ENCODE assay signal across 21 mouse cellular contexts in the genomic region with DNA sequence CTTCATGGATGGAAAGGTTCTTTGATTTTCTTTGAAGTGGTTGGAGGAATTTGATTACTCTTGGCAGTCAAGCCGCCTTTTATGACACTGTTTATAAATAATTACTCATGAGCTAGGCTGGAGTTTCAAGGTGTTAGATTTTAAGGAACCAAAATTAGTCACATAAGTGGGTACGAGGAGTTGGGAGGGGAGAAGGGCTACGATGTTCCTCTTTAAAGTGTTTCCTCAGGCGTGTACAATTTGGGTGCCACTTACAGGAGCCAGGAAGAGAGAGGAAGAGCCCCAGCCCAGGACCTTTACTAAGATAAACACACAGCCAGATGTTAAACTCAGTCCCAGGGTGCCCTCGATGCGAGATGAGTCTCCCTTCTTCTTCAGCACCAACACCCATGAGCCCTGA. TPM values are rescaled to one million over a fixed set of nuclear protein-coding genes. Genes with fewer than 3 reads are reported as not detected.
A peak's percentile ranks its signal among the peaks of the same experiment; 100 is the strongest.
DNase-seq lines count a peak whose midpoint lies in the region; ATAC-seq and TF ChIP-seq lines count a peak whose summit lies in the region.
"Had no signal": no experiment of that assay in that cellular context is flagged by ENCODE, and none has a peak within 500 bp of the region (broad histone marks: within the 10 kb centered on the region; RNA-seq: fewer than 3 reads in every experiment).

No protein-coding gene starts in this region.

- H3K27me3 ChIP-seq in G1E (ENCODE audit: insufficient read depth, low read length) (no peaks in the 10 kb centered on the region; the same call in 1 of the 2 replicates), MEL (ENCODE audit: control insufficient read depth in 1 of 2, insufficient read depth in 2 of 2, low read length in 2 of 2) (no peaks in the 10 kb centered on the region)
- H3K27me3 ChIP-seq in forebrain, postnatal 0 days (ENCODE audit: insufficient read depth, low read length): no peaks in the 10 kb centered on the region
- H3K27me3 ChIP-seq in stomach, postnatal 0 days (ENCODE audit: control insufficient read depth, insufficient read depth, low read length): no peaks in the 10 kb centered on the region

- H3K27ac ChIP-seq in MEL (ENCODE audit: control insufficient read depth, low read depth, low read length): peak overlapping the region; percentile 72
- H3K27ac ChIP-seq in forebrain, postnatal 0 days (ENCODE audit: low read depth, low read length): no peak overlapping the region
- H3K27ac ChIP-seq in stomach, postnatal 0 days (replicated peaks): no peak overlapping the region
- H3K27ac ChIP-seq: embryonic facial prominence, embryonic 10.5 days; forebrain, embryonic 13.5 days; hindbrain, embryonic 10.5 days; hindbrain, embryonic 14.5 days had no signal

- no peaks in the 10 kb centered on the region for H3K79me2 ChIP-seq in MEL (ENCODE audit: control insufficient read depth, insufficient read depth, low read length, poor library complexity)

- TF ChIP-seq EP300 in MEL (IDR thresholded peaks at IDR 0.05; ENCODE audit: low read depth in 1 of 2, low read length in 2 of 2): no peak
- no peak for TF ChIP-seq EP300 in stomach, postnatal 0 days (optimal IDR thresholded peaks at IDR 0.05)

- 71% methylated on average over 6 of the region's 6 CpGs for WGBS in forebrain, postnatal 0 days
- 27% methylated on average over 6 of the region's 6 CpGs for WGBS in stomach, postnatal 0 days

- DNase-seq in G1E (ENCODE audit: low spot score) (peak; percentile 43), MEL (ENCODE audit: low read depth, low spot score) (peak; percentile 69)
- DNase-seq in forebrain, postnatal 0 days: no peak
- no peak for DNase-seq in stomach, postnatal 0 days (ENCODE audit: low spot score)
- DNase-seq: adrenal gland, postnatal 14 days; cerebellum, adult 18-20 months; cerebellum, adult 9-11 months; cerebellum, postnatal 36 days; gastrocnemius, postnatal 14 days had no signal

- H3K4me1 ChIP-seq in G1E (ENCODE audit: insufficient read depth, low read depth, low read length) (peaks cover 75% of the 10 kb centered on the region), MEL (ENCODE audit: control insufficient read depth in 1 of 2, insufficient read depth in 2 of 2, low read length in 2 of 2) (peaks cover 11 to 39% of the 10 kb centered on the region in 2 experiments)
- no peaks in the 10 kb centered on the region for H3K4me1 ChIP-seq in forebrain, postnatal 0 days (ENCODE audit: insufficient read depth)
- no peaks in the 10 kb centered on the region for H3K4me1 ChIP-seq in stomach, postnatal 0 days (replicated peaks; ENCODE audit: control insufficient read depth, insufficient read depth)
- H3K4me1 ChIP-seq: heart, embryonic 12.5 days had no signal

- TF ChIP-seq CTCF in G1E (IDR thresholded peaks at IDR 0.05; ENCODE audit: low read depth, low read length) (no peak), MEL (IDR thresholded peaks at IDR 0.05 in 2 of 3, conservative IDR thresholded peaks at IDR 0.05 in 1 of 3; ENCODE audit: control insufficient read depth in 1 of 3, insufficient read depth in 1 of 3, low read depth in 2 of 3, low read length in 3 of 3, poor library complexity in 1 of 3, severe bottlenecking in 1 of 3) (no peak)
- TF ChIP-seq CTCF in forebrain, postnatal 0 days (IDR thresholded peaks at IDR 0.05; ENCODE audit: low read depth): no peak
- TF ChIP-seq CTCF in stomach, postnatal 0 days (IDR thresholded peaks at IDR 0.05; ENCODE audit: low read depth): no peak

- H3K9me3 ChIP-seq in G1E (replicated peaks): no peaks in the 10 kb centered on the region
- no peaks in the 10 kb centered on the region for H3K9me3 ChIP-seq in MEL (replicated peaks; ENCODE audit: insufficient read depth, low read length)
- no peaks in the 10 kb centered on the region for H3K9me3 ChIP-seq in forebrain, postnatal 0 days (ENCODE audit: low read length)
- no peaks in the 10 kb centered on the region for H3K9me3 ChIP-seq in stomach, postnatal 0 days (ENCODE audit: control insufficient read depth, low read length)
- H3K9me3 ChIP-seq: embryonic facial prominence, embryonic 10.5 days; forebrain, embryonic 13.5 days; heart, embryonic 12.5 days; hindbrain, embryonic 10.5 days had no signal

- H3K36me3 ChIP-seq in G1E (replicated peaks) (peaks cover 43% of the 10 kb centered on the region), MEL (ENCODE audit: control insufficient read depth in 1 of 2, insufficient read depth in 2 of 2, low read length in 2 of 2) (peaks cover 0 to 26% of the 10 kb centered on the region in 2 experiments; a peak in 2 of 4 replicates)
- no peaks in the 10 kb centered on the region for H3K36me3 ChIP-seq in forebrain, postnatal 0 days (ENCODE audit: insufficient read depth)
- no peaks in the 10 kb centered on the region for H3K36me3 ChIP-seq in stomach, postnatal 0 days (ENCODE audit: control insufficient read depth, insufficient read depth, low read length)
- H3K36me3 ChIP-seq: embryonic facial prominence, embryonic 10.5 days; heart, embryonic 12.5 days; hindbrain, embryonic 10.5 days had no signal

- no peak for ATAC-seq in G1E (ENCODE audit: extremely low read depth, insufficient number of reproducible peaks, low FRiP score, poor library complexity, severe bottlenecking)
- ATAC-seq in granulocyte monocyte progenitor cell, adult 5-6 weeks (replicated peaks; ENCODE audit: poor library complexity, severe bottlenecking): peak; percentile 67
- ATAC-seq in megakaryocyte progenitor cell, adult 5-6 weeks (replicated peaks; ENCODE audit: poor library complexity): 0 out of 2 replicates have a peak, but pooled peaks have one; percentile 25
- ATAC-seq in forebrain, postnatal 0 days: no peak
- no peak for ATAC-seq in stomach, postnatal 0 days (ENCODE audit: low FRiP score, low TSS enrichment)
- ATAC-seq: activated CD4-positive, CD25-positive, alpha-beta regulatory T cell, adult 4 months; forebrain, embryonic 13.5 days; Patski had no signal

- no peak for TF ChIP-seq POLR2A in MEL (IDR thresholded peaks at IDR 0.05; ENCODE audit: control insufficient read depth in 1 of 2, insufficient read depth in 1 of 2, low read depth in 1 of 2, low read length in 2 of 2, poor library complexity in 1 of 2)

- peak overlapping the region; percentile 18; the same call in 1 of the 2 replicates for H3K4me3 ChIP-seq in G1E (ENCODE audit: low read depth, low read length)
- H3K4me3 ChIP-seq in MEL (ENCODE audit: control insufficient read depth in 1 of 2, insufficient read depth in 1 of 2, low read depth in 2 of 2, low read length in 2 of 2): peak overlapping the region in 1 of 2 experiments; percentile 2; a peak in 1 of 4 replicates
- H3K4me3 ChIP-seq in forebrain, postnatal 0 days (ENCODE audit: low read depth, low read length): no peak overlapping the region
- no peak overlapping the region for H3K4me3 ChIP-seq in stomach, postnatal 0 days (ENCODE audit: low read depth, low read length)
- H3K4me3 ChIP-seq: embryonic facial prominence, embryonic 10.5 days; forebrain, embryonic 13.5 days; heart, embryonic 12.5 days; hindbrain, embryonic 10.5 days had no signal

- TF ChIP-seq RAD21 in MEL (IDR thresholded peaks at IDR 0.05; ENCODE audit: low read depth, low read length): no peak

- no peak overlapping the region for H3K9ac ChIP-seq in MEL (ENCODE audit: control insufficient read depth, low read depth, low read length, poor library complexity, severe bottlenecking)
- H3K9ac ChIP-seq in forebrain, postnatal 0 days: no peak overlapping the region
- H3K9ac ChIP-seq in stomach, postnatal 0 days (ENCODE audit: low read length): no peak overlapping the region
- H3K9ac ChIP-seq: forebrain, embryonic 13.5 days; heart, embryonic 12.5 days; hindbrain, embryonic 14.5 days had no signal

- no peak overlapping the region for H3K4me2 ChIP-seq in forebrain, postnatal 0 days (ENCODE audit: low read depth)
- H3K4me2 ChIP-seq in stomach, postnatal 0 days (replicated peaks; ENCODE audit: low read depth): no peak overlapping the region
- H3K4me2 ChIP-seq: forebrain, embryonic 13.5 days; heart, embryonic 12.5 days; hindbrain, embryonic 14.5 days had no signal

TF ChIP-seq in MEL, 35 proteins besides CTCF, POLR2A, EP300 and RAD21:
- TF ChIP-seq RCOR1 (IDR thresholded peaks at IDR 0.05; ENCODE audit: low read depth, low read length) (no peak), ETS1 (IDR thresholded peaks at IDR 0.05; ENCODE audit: low read depth, low read length) (peak; percentile 14; the same call in 1 of the 2 replicates), SIN3A (IDR thresholded peaks at IDR 0.05; ENCODE audit: low read length) (no peak; the same call in 1 of the 2 replicates), TBP (IDR thresholded peaks at IDR 0.05; ENCODE audit: low read depth, low read length) (no peak), TCF12 (IDR thresholded peaks at IDR 0.05; ENCODE audit: low read depth, low read length) (no peak)

RNA-seq across cellular contexts. Expression of a gene that starts 6.8 kb away (rescaled TPM):
- total RNA-seq in G1E (2014; fragmentation: Nextera tagmentation) (9.3 and 14.8 TPM in 2 replicates), G1E (2017) (2.8 and 3.5 TPM in 2 replicates), MEL (2012; rRNA removed) (0.49 and 1.5 TPM in 2 replicates)
- polyA plus RNA-seq in G1E (2012) (0.38 and 0.41 TPM in 2 replicates), MEL (2012; ENCODE audit: insufficient read depth in 1 of 2, insufficient read length in 2 of 2, low read depth in 1 of 2, low replicate concordance in 2 of 2, missing spikeins in 1 of 2) (1 to 10 TPM in 1 of 2 experiments, not detected in 1; 2.6 TPM)
- not detected in 2 replicates for total RNA-seq in granulocyte monocyte progenitor cell, adult 5-6 weeks (2014; fragmentation: Nextera tagmentation)
- total RNA-seq in granulocyte monocyte progenitor cell, adult 5-6 weeks (2017): not detected in 2 replicates
- total RNA-seq in megakaryocyte progenitor cell, adult 5-6 weeks (2015): 0.30 and 0.93 TPM in 2 replicates
- 0.24 and 0.33 TPM in 2 replicates for total RNA-seq in megakaryocyte progenitor cell, adult 5-6 weeks (2017)
- 1.1 and 1.7 TPM in 2 replicates for total RNA-seq in forebrain, postnatal 0 days (2014; rRNA removed)
- polyA plus RNA-seq in forebrain, postnatal 0 days (2015; fragmentation: Nextera tagmentation; extraction: Ambion mirVana): 3.4 and 5.2 TPM in 2 replicates
- 0.29 and 0.40 TPM in 2 replicates for polyA plus RNA-seq in stomach, postnatal 0 days (2015; fragmentation: Nextera tagmentation; extraction: Ambion mirVana)
- total RNA-seq: adrenal gland, postnatal 14 days; gastrocnemius, postnatal 14 days; heart, postnatal 25 days had no signal
- polyA plus RNA-seq: activated CD4-positive, CD25-positive, alpha-beta regulatory T cell, adult 4 months had no signal

RNA-seq across cellular contexts. Expression of a gene that starts 7.3 kb away (rescaled TPM):
- 5.6 and 7.9 TPM in 2 replicates for total RNA-seq in G1E (2014; fragmentation: Nextera tagmentation)
- total RNA-seq in G1E (2017): 15.4 and 22.3 TPM in 2 replicates
- polyA plus RNA-seq in G1E (2012): 1.4 and 1.8 TPM in 2 replicates
- 0.36 and 0.92 TPM in 2 replicates for total RNA-seq in MEL (2012; rRNA removed)
- 1 to 10 TPM in 1 of 2 experiments, not detected in 1; 5.4 TPM for polyA plus RNA-seq in MEL (2012; ENCODE audit: insufficient read depth in 1 of 2, insufficient read length in 2 of 2, low read depth in 1 of 2, low replicate concordance in 2 of 2, missing spikeins in 1 of 2)
- total RNA-seq in granulocyte monocyte progenitor cell, adult 5-6 weeks (2014; fragmentation: Nextera tagmentation): 5.0 TPM in 1 of 2 replicates, not detected in the other
- 4.8 and 4.9 TPM in 2 replicates for total RNA-seq in granulocyte monocyte progenitor cell, adult 5-6 weeks (2017)
- total RNA-seq in megakaryocyte progenitor cell, adult 5-6 weeks (2015): 0.66 and 5.7 TPM in 2 replicates
- 2.4 and 8.4 TPM in 2 replicates for total RNA-seq in megakaryocyte progenitor cell, adult 5-6 weeks (2017)
- total RNA-seq in forebrain, postnatal 0 days (2014; rRNA removed): not detected in 2 replicates
- polyA plus RNA-seq in forebrain, postnatal 0 days (2015; fragmentation: Nextera tagmentation; extraction: Ambion mirVana): 3.1 and 3.6 TPM in 2 replicates
- 0.57 and 0.69 TPM in 2 replicates for polyA plus RNA-seq in stomach, postnatal 0 days (2015; fragmentation: Nextera tagmentation; extraction: Ambion mirVana)
- total RNA-seq: ES-E14; gastrocnemius, postnatal 14 days; heart, adult 8-10 months had no signal

Comparison
In these comparisons a context has a peak if more than half of its experiments do, and no peak if none do; other contexts are left out.
1. ATAC-seq: peak in granulocyte monocyte progenitor cell, adult 5-6 weeks (single experiment) and megakaryocyte progenitor cell, adult 5-6 weeks (single experiment); none in G1E (single experiment), forebrain, postnatal 0 days (single experiment) and stomach, postnatal 0 days (single experiment).
2. DNase-seq: peak in G1E (single experiment) and MEL (single experiment); none in forebrain, postnatal 0 days (single experiment) and stomach, postnatal 0 days (single experiment).